Mouse (Mus musculus): Measurements from ENCODE around the gene Ikbkg. TPM values are rescaled to one million over a fixed set of nuclear protein-coding genes. Genes with fewer than 3 reads are reported as not detected.

Gene Ikbkg
- polyA plus RNA-seq, 1 experiment from 2014 or later = 22.0 TPM

GRCm38 (mm10) chrX:74384451-74384850 is 8.6 kb upstream of the Ikbkg start:
- H3K27me3 ChIP-seq (ENCODE audit: control insufficient read depth, insufficient read depth, low read length) = no peaks in the 10 kb centered on the region
- no peak overlapping the region for H3K9ac ChIP-seq (ENCODE audit: low read depth, low read length)
- H3K9me3 ChIP-seq (ENCODE audit: control insufficient read depth, low read length) = no peaks in the 10 kb centered on the region
- no peaks in the 10 kb centered on the region for H3K4me1 ChIP-seq (ENCODE audit: control insufficient read depth, insufficient read depth, low read length)
- no peak overlapping the region for H3K4me3 ChIP-seq (ENCODE audit: low read length)
- no peak overlapping the region for H3K27ac ChIP-seq (ENCODE audit: low read depth, low read length)
- H3K4me2 ChIP-seq (replicated peaks; ENCODE audit: low read depth, low read length) = no peak overlapping the region
- ATAC-seq (ENCODE audit: low FRiP score, low TSS enrichment) = no peak
- H3K36me3 ChIP-seq (ENCODE audit: control insufficient read depth, insufficient read depth, low read length) = peaks cover 15% of the 10 kb centered on the region; the same call in 1 of the 2 replicates
- 95% methylated on average over 2 of the region's 2 CpGs for WGBS

GRCm38 (mm10) chrX:74388153-74388552 is 4.9 kb upstream of the Ikbkg start:
- H3K27me3 ChIP-seq (ENCODE audit: control insufficient read depth, insufficient read depth, low read length) = no peaks in the 10 kb centered on the region
- H3K4me1 ChIP-seq (ENCODE audit: control insufficient read depth, insufficient read depth, low read length) = no peaks in the 10 kb centered on the region
- H3K4me3 ChIP-seq (ENCODE audit: low read length) = no peak overlapping the region
- no peaks in the 10 kb centered on the region for H3K9me3 ChIP-seq (ENCODE audit: control insufficient read depth, low read length)
- no peak overlapping the region for H3K9ac ChIP-seq (ENCODE audit: low read depth, low read length)
- H3K27ac ChIP-seq (ENCODE audit: low read depth, low read length) = no peak overlapping the region
- H3K4me2 ChIP-seq (replicated peaks; ENCODE audit: low read depth, low read length) = no peak overlapping the region
- peaks cover 15% of the 10 kb centered on the region; the same call in 1 of the 2 replicates for H3K36me3 ChIP-seq (ENCODE audit: control insufficient read depth, insufficient read depth, low read length)
- no peak for ATAC-seq (ENCODE audit: low FRiP score, low TSS enrichment)

- Histone ChIP-seq H3K4me1 (ENCODE audit: control insufficient read depth, insufficient read depth, low read length) (no peaks in the 10 kb centered on the region), H3K27ac (ENCODE audit: low read depth, low read length) (no peak overlapping the region), H3K9ac (ENCODE audit: low read depth, low read length) (no peak overlapping the region), H3K4me2 (replicated peaks; ENCODE audit: low read depth, low read length) (no peak overlapping the region), H3K4me3 (ENCODE audit: low read length) (no peak overlapping the region), H3K27me3 (ENCODE audit: control insufficient read depth, insufficient read depth, low read length) (no peaks in the 10 kb centered on the region), H3K36me3 (ENCODE audit: control insufficient read depth, insufficient read depth, low read length) (no peaks in the 10 kb centered on the region), H3K9me3 (ENCODE audit: control insufficient read depth, low read length) (no peaks in the 10 kb centered on the region)
- no peak for ATAC-seq (ENCODE audit: low FRiP score, low TSS enrichment)
- 81% methylated on average over 3 of the region's 3 CpGs for WGBS
Observed at GRCm38 (mm10) chrX:74400136-74400535, 7.0 kb downstream of the Ikbkg start.

- WGBS = 57% methylated on average over 2 of the region's 2 CpGs
- H3K27ac ChIP-seq (ENCODE audit: low read depth, low read length) = no peak overlapping the region
- no peaks in the 10 kb centered on the region; the same call in 1 of the 2 replicates for H3K36me3 ChIP-seq (ENCODE audit: control insufficient read depth, insufficient read depth, low read length)
- no peak overlapping the region for H3K4me2 ChIP-seq (replicated peaks; ENCODE audit: low read depth, low read length)
- ATAC-seq (ENCODE audit: low FRiP score, low TSS enrichment) = no peak
- no peaks in the 10 kb centered on the region for H3K4me1 ChIP-seq (ENCODE audit: control insufficient read depth, insufficient read depth, low read length)
- H3K4me3 ChIP-seq (ENCODE audit: low read length) = no peak overlapping the region
- H3K9me3 ChIP-seq (ENCODE audit: control insufficient read depth, low read length) = no peaks in the 10 kb centered on the region
- H3K9ac ChIP-seq (ENCODE audit: low read depth, low read length) = no peak overlapping the region
- no peaks in the 10 kb centered on the region for H3K27me3 ChIP-seq (ENCODE audit: control insufficient read depth, insufficient read depth, low read length)
Observed at GRCm38 (mm10) chrX:74408340-74408739, 15.2 kb downstream of the Ikbkg start.

GRCm38 (mm10) chrX:74413377-74413776 is 20.3 kb downstream of the Ikbkg start:
- H3K36me3 ChIP-seq (ENCODE audit: control insufficient read depth, insufficient read depth, low read length) = no peaks in the 10 kb centered on the region; the same call in 1 of the 2 replicates
- no peaks in the 10 kb centered on the region for H3K9me3 ChIP-seq (ENCODE audit: control insufficient read depth, low read length)
- ATAC-seq (ENCODE audit: low FRiP score, low TSS enrichment) = peak; percentile 76
- no peak overlapping the region for H3K4me3 ChIP-seq (ENCODE audit: low read length)
- no peaks in the 10 kb centered on the region for H3K4me1 ChIP-seq (ENCODE audit: control insufficient read depth, insufficient read depth, low read length)
- H3K27ac ChIP-seq (ENCODE audit: low read depth, low read length) = no peak overlapping the region
- H3K4me2 ChIP-seq (replicated peaks; ENCODE audit: low read depth, low read length) = no peak overlapping the region
- H3K27me3 ChIP-seq (ENCODE audit: control insufficient read depth, insufficient read depth, low read length) = no peaks in the 10 kb centered on the region
- H3K9ac ChIP-seq (ENCODE audit: low read depth, low read length) = no peak overlapping the region

- H3K27ac ChIP-seq (ENCODE audit: low read depth, low read length) = no peak overlapping the region
- H3K4me1 ChIP-seq (ENCODE audit: control insufficient read depth, insufficient read depth, low read length) = no peaks in the 10 kb centered on the region
- no peak overlapping the region for H3K9ac ChIP-seq (ENCODE audit: low read depth, low read length)
- H3K9me3 ChIP-seq (ENCODE audit: control insufficient read depth, low read length) = no peaks in the 10 kb centered on the region
- no peak overlapping the region for H3K4me3 ChIP-seq (ENCODE audit: low read length)
- ATAC-seq (ENCODE audit: low FRiP score, low TSS enrichment) = no peak
- no peak overlapping the region for H3K4me2 ChIP-seq (replicated peaks; ENCODE audit: low read depth, low read length)
- no peaks in the 10 kb centered on the region for H3K36me3 ChIP-seq (ENCODE audit: control insufficient read depth, insufficient read depth, low read length)
- no peaks in the 10 kb centered on the region for H3K27me3 ChIP-seq (ENCODE audit: control insufficient read depth, insufficient read depth, low read length)
Observed at GRCm38 (mm10) chrX:74424443-74424842, 31.4 kb downstream of the Ikbkg start.

- Histone ChIP-seq H3K36me3 (ENCODE audit: control insufficient read depth, insufficient read depth, low read length) (no peaks in the 10 kb centered on the region), H3K4me1 (ENCODE audit: control insufficient read depth, insufficient read depth, low read length) (no peaks in the 10 kb centered on the region), H3K4me3 (ENCODE audit: low read length) (no peak overlapping the region), H3K4me2 (replicated peaks; ENCODE audit: low read depth, low read length) (no peak overlapping the region), H3K27ac (ENCODE audit: low read depth, low read length) (no peak overlapping the region), H3K9me3 (ENCODE audit: control insufficient read depth, low read length) (no peaks in the 10 kb centered on the region), H3K27me3 (ENCODE audit: control insufficient read depth, insufficient read depth, low read length) (no peaks in the 10 kb centered on the region), H3K9ac (ENCODE audit: low read depth, low read length) (no peak overlapping the region)
- no peak for ATAC-seq (ENCODE audit: low FRiP score, low TSS enrichment)
- 87% methylated on average over 4 of the region's 4 CpGs for WGBS
Observed at GRCm38 (mm10) chrX:74425195-74425594, 32.1 kb downstream of the Ikbkg start.

GRCm38 (mm10) chrX:74426256-74426655 is 33.2 kb downstream of the Ikbkg start:
- no peak for ATAC-seq (ENCODE audit: low FRiP score, low TSS enrichment)

GRCm38 (mm10) chrX:74427116-74427515 is 34.0 kb downstream of the Ikbkg start:
- Histone ChIP-seq H3K27ac (ENCODE audit: low read depth, low read length) (no peak overlapping the region), H3K4me3 (ENCODE audit: low read length) (no peak overlapping the region), H3K4me2 (replicated peaks; ENCODE audit: low read depth, low read length) (no peak overlapping the region), H3K4me1 (ENCODE audit: control insufficient read depth, insufficient read depth, low read length) (no peaks in the 10 kb centered on the region), H3K9ac (ENCODE audit: low read depth, low read length) (no peak overlapping the region), H3K36me3 (ENCODE audit: control insufficient read depth, insufficient read depth, low read length) (no peaks in the 10 kb centered on the region), H3K27me3 (ENCODE audit: control insufficient read depth, insufficient read depth, low read length) (no peaks in the 10 kb centered on the region), H3K9me3 (ENCODE audit: control insufficient read depth, low read length) (no peaks in the 10 kb centered on the region)
- ATAC-seq (ENCODE audit: low FRiP score, low TSS enrichment) = no peak
- 68% methylated on average over 3 of the region's 3 CpGs for WGBS

More at GRCm38 (mm10) chrX:74426256-74426655, 33.2 kb downstream of the Ikbkg start:
- no peak overlapping the region for H3K4me2 ChIP-seq (replicated peaks; ENCODE audit: low read depth, low read length)
- H3K9ac ChIP-seq (ENCODE audit: low read depth, low read length) = no peak overlapping the region
- H3K27ac ChIP-seq (ENCODE audit: low read depth, low read length) = no peak overlapping the region
- no peaks in the 10 kb centered on the region for H3K27me3 ChIP-seq (ENCODE audit: control insufficient read depth, insufficient read depth, low read length)
- H3K4me1 ChIP-seq (ENCODE audit: control insufficient read depth, insufficient read depth, low read length) = no peaks in the 10 kb centered on the region
- WGBS = 63% methylated on average over 1 of the region's 1 CpGs
- H3K9me3 ChIP-seq (ENCODE audit: control insufficient read depth, low read length) = no peaks in the 10 kb centered on the region
- no peaks in the 10 kb centered on the region for H3K36me3 ChIP-seq (ENCODE audit: control insufficient read depth, insufficient read depth, low read length)
- no peak overlapping the region for H3K4me3 ChIP-seq (ENCODE audit: low read length)
